Mouse (Mus musculus): ENCODE measurements around the gene Tmem199.

The Tmem199 gene

GRCm38 (mm10) chr11:78483639-78484038 is 28.3 kb downstream of the Tmem199 start:
- no peak for DNase-seq (ENCODE audit: low spot score in 2 of 2)

- DNase-seq (ENCODE audit: low spot score in 2 of 2): no peak
Observed at GRCm38 (mm10) chr11:78475289-78475688, 36.7 kb downstream of the Tmem199 start.

- no peak for DNase-seq (ENCODE audit: low spot score in 2 of 2)
Observed at GRCm38 (mm10) chr11:78471326-78472103, 40.5 kb downstream of the Tmem199 start.

- no peak for DNase-seq (ENCODE audit: low spot score in 2 of 2)
Observed at GRCm38 (mm10) chr11:78467932-78468331, 44.0 kb downstream of the Tmem199 start.

- no peak for DNase-seq (ENCODE audit: low spot score in 2 of 2)
Observed at GRCm38 (mm10) chr11:78467515-78467914, 44.5 kb downstream of the Tmem199 start.

GRCm38 (mm10) chr11:78466242-78466912 is 45.6 kb downstream of the Tmem199 start:
- DNase-seq (ENCODE audit: low spot score in 2 of 2): no peak

- DNase-seq (ENCODE audit: low spot score in 2 of 2): peak; percentile 79 to 83
Observed at GRCm38 (mm10) chr11:78465568-78466180, 46.3 kb downstream of the Tmem199 start, which contains the start of gene Slc46a1. TSS of gene Slc46a1 (plus strand) at chr11:78465697.

- no peak for DNase-seq (ENCODE audit: low spot score in 2 of 2)
Observed at GRCm38 (mm10) chr11:78465116-78465515, 46.9 kb downstream of the Tmem199 start.

- no peak for DNase-seq (ENCODE audit: low spot score in 2 of 2)
Observed at GRCm38 (mm10) chr11:78463286-78464036, 48.5 kb downstream of the Tmem199 start.

- DNase-seq (ENCODE audit: low spot score in 2 of 2): no peak
Observed at GRCm38 (mm10) chr11:78462669-78463068, 49.3 kb downstream of the Tmem199 start.

- DNase-seq (ENCODE audit: low spot score in 2 of 2): no peak
Observed at GRCm38 (mm10) chr11:78461894-78462293, 50.1 kb downstream of the Tmem199 start.

GRCm38 (mm10) chr11:78458740-78459139 is 53.2 kb downstream of the Tmem199 start:
- no peak for DNase-seq (ENCODE audit: low spot score in 2 of 2)

Data from frontal cortex, postnatal 10 days (tissue).